Mouse (Mus musculus): Measurements from ENCODE around the gene Proz. TPM values are rescaled to one million over a fixed set of nuclear protein-coding genes. Genes with fewer than 3 reads are reported as not detected.

The Proz gene
- polyA plus RNA-seq, 1 experiment from 2014 or later: 0.56 TPM

DNA sequence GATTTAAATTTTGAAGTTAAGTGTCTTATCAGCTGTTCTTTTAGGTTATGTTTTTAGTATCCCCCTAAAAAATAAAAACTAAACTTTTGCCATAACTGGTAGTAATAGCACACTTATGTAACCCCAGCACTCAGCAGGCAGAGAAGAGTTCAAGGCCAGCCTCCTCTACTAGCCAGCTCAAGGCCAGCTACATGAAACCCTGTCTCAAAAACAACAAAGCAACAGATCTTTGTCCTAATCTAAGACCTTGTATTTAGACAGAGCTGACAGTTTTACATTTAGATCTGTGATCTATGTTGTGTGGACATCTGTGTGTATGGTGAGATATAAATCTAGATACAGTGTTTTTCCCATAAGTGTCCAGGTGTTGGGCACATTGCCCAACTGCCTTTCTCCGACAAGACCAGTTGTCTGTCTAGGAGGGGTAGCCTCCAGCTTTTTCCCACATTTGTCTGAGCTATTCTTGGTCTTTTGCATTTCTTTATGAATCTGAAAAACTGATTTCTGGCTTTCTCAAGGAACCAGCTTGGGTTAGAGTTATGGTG, 48.8 kb downstream of the Proz start:
- ATAC-seq (ENCODE audit: low FRiP score, low read depth): no peak
- peaks cover 15% of the 10 kb centered on the region for H3K4me1 ChIP-seq

DNA sequence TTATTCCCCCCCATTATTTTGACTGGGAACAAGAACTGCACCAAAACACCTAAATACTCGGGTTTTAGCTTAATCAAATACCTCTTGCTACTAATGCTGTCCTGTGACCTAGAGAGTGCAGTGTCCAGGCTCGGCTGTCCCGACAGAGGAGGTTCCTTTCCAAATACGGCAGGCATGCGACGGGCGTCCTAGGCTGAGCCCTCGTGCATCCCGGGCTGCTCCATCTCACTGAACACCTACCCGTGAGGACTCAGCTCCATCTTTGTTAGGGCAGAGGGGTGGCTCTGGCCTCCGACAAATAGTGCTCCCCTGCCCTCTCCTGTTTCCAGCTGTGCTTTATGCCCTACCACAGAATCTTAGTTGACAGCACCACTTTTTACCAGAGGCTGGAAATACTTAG, 51.2 kb downstream of the Proz start:
- Histone ChIP-seq H3K4me1 (peaks cover 4% of the 10 kb centered on the region; the same call in 1 of the 2 replicates), H3K4me2 (replicated peaks) (no peak overlapping the region), H3K4me3 (no peak overlapping the region), H3K27me3 (no peaks in the 10 kb centered on the region), H3K9ac (replicated peaks) (no peak overlapping the region), H3K36me3 (0 out of 2 replicates have a peak, but pooled peaks cover 8% of the 10 kb centered on the region), H3K27ac (replicated peaks) (no peak overlapping the region), H3K9me3 (no peaks in the 10 kb centered on the region)
- no peak for ATAC-seq (ENCODE audit: low FRiP score, low read depth)
- WGBS: 91% methylated on average over 11 of the region's 11 CpGs

More for the DNA sequence above, 48.8 kb downstream of the Proz start:
- WGBS: 93% methylated on average over 1 of the region's 1 CpGs
- Histone ChIP-seq H3K9me3 (no peaks in the 10 kb centered on the region), H3K4me3 (no peak overlapping the region), H3K27me3 (no peaks in the 10 kb centered on the region), H3K4me2 (replicated peaks) (no peak overlapping the region), H3K27ac (replicated peaks) (no peak overlapping the region), H3K9ac (replicated peaks) (no peak overlapping the region), H3K36me3 (0 out of 2 replicates have a peak, but pooled peaks cover 8% of the 10 kb centered on the region)

DNA sequence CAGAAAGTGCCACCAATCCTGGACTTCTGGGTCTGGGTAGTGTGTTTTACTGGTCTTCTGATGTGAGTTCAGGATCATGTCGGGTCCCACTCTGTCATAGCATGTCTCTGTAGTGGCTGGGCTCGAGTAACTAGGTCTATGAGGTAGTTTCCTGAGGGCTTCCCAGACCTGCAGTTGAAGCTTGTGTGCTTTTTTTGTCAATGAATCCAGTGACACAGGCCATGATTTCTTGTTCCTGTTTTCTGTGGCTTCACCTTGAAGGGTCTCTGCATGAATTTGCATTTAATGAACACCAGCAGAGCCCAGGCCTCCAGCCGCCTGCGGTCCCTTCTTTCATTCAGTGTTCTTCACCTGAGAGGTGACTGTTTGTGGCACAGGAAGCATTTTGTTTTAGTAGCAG, 52.5 kb downstream of the Proz start:
- 0 out of 2 replicates have a peak, but pooled peaks cover 8% of the 10 kb centered on the region for H3K36me3 ChIP-seq
- H3K4me1 ChIP-seq: 0 out of 2 replicates have a peak, but pooled peaks cover 1% of the 10 kb centered on the region
- no peak overlapping the region for H3K27ac ChIP-seq (replicated peaks)
- WGBS: 92% methylated on average over 4 of the region's 4 CpGs
- no peak overlapping the region for H3K9ac ChIP-seq (replicated peaks)
- no peak for ATAC-seq (ENCODE audit: low FRiP score, low read depth)
- H3K9me3 ChIP-seq: no peaks in the 10 kb centered on the region
- no peaks in the 10 kb centered on the region for H3K27me3 ChIP-seq
- no peak overlapping the region for H3K4me2 ChIP-seq (replicated peaks)
- no peak overlapping the region for H3K4me3 ChIP-seq

DNA sequence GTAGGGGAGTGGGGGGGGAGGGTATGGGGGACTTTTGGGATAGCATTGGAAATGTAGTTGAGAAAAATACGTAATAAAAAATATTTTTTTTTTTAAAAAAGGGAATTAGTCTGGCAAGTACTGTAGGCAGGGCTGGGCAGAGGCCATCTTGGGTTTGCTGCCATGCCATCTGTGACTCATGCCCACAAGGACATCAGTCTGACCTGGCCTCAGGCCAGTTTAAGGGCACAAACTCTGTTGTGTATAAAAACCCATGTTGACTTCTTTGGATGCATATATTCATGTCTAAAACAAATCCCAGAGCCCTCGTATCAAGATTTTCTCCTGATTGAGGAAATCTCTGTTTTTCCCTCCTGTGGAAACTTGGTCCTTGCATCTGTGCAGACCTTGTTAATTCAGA, 56.4 kb downstream of the Proz start:
- Histone ChIP-seq H3K4me1 (no peaks in the 10 kb centered on the region), H3K4me3 (no peak overlapping the region), H3K4me2 (replicated peaks) (no peak overlapping the region), H3K36me3 (peaks cover 17% of the 10 kb centered on the region), H3K27ac (replicated peaks) (no peak overlapping the region), H3K27me3 (no peaks in the 10 kb centered on the region), H3K9ac (replicated peaks) (no peak overlapping the region), H3K9me3 (no peaks in the 10 kb centered on the region)
- ATAC-seq (ENCODE audit: low FRiP score, low read depth): no peak
- WGBS: 96% methylated on average over 2 of the region's 2 CpGs

DNA sequence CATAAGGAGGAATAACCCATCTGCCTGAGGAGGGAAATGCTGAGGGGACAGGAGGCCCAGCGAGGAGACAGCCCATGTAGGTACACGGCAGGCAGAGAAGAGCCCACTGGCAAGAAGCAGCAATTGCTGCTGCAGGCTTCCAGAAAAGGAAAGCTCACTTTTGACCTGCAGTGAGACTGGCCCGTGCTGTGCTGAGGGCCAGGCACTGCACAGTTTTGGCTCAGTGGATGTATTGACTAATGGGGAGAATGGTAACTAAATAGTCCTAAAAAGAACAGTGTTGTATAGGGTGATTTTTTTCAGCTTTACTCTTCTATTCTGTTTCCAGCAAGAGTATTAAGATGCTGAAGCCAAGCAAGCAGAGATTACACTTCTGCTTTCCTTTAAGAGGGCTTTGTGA, 57.8 kb downstream of the Proz start:
- no peak for ATAC-seq (ENCODE audit: low FRiP score, low read depth)
- 87% methylated on average over 3 of the region's 3 CpGs for WGBS
- Histone ChIP-seq H3K27me3 (no peaks in the 10 kb centered on the region), H3K4me1 (no peaks in the 10 kb centered on the region), H3K36me3 (peaks cover 20% of the 10 kb centered on the region), H3K9ac (replicated peaks) (no peak overlapping the region), H3K9me3 (no peaks in the 10 kb centered on the region), H3K4me2 (replicated peaks) (no peak overlapping the region), H3K4me3 (no peak overlapping the region), H3K27ac (replicated peaks) (no peak overlapping the region)

DNA sequence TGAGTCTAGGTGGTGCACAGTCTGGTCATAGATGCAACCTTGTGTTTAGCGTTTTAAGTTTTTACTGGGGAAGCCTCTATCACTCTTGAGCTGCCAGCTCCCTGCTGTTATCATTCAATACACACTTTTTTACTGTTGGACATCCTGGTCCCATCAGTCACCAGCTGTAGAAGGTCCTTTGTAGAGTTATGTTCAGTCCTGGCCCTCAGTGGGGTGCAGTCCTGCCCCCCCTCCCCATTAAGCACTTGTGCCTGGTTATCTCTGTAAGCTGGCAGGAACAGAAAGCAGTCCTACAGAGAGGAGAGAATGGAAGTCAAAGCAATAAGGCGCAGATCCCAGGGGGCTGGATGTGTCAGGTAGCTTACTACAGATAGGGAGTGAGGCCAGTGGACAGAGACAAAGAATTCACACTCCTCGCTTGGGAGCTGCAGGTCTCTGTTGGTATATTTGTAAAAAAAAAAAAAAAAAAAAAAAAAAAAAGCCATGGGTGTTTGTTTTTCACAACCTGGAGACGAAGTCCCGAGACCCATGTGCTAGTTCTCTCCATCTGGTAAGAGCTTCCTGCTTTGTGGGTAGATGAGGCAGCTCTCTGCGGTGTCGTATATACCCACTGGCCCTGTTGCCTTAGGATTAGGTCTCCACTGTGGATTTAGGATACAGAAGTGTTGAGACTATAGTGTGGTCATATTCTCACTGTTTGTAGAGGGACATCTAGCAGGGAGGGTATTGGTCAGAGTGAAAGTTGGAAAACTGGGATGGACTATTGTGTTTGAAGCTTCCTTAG, 60.4 kb downstream of the Proz start:
- Histone ChIP-seq H3K9me3 (no peaks in the 10 kb centered on the region), H3K27ac (replicated peaks) (no peak overlapping the region), H3K27me3 (no peaks in the 10 kb centered on the region), H3K9ac (replicated peaks) (no peak overlapping the region), H3K36me3 (peaks cover 35% of the 10 kb centered on the region), H3K4me3 (no peak overlapping the region), H3K4me1 (no peaks in the 10 kb centered on the region), H3K4me2 (replicated peaks) (no peak overlapping the region)
- ATAC-seq (ENCODE audit: low FRiP score, low read depth): no peak
- WGBS: 94% methylated on average over 7 of the region's 7 CpGs

DNA sequence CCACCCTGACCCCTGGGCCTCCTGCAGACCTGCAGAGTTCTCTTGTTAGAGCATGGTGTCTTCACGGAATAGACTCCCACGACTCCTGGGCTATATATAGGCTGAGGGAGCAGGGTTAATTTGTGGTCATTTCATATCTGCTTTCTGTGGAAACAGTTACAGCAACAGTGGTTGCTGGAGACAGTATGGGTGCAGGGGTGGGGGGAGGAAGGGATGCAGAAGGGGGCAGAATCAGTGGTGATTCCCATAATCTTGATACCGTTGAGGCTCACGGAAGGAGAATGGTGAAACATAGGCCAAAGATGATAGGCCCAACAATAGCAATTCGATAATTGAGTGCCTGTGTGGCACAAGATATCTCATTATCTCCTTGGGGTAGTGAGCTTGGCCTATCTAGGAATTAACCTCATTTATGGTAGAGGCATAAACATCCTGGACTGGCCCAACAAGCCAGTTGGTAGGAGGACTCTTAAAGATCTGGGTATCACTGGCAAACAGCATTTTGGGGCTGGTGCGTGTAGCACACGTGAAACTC, 62.2 kb downstream of the Proz start:
- Histone ChIP-seq H3K27ac (replicated peaks) (no peak overlapping the region), H3K4me1 (no peaks in the 10 kb centered on the region), H3K27me3 (no peaks in the 10 kb centered on the region), H3K4me2 (replicated peaks) (no peak overlapping the region), H3K9me3 (no peaks in the 10 kb centered on the region), H3K9ac (replicated peaks) (no peak overlapping the region), H3K36me3 (peaks cover 52% of the 10 kb centered on the region), H3K4me3 (no peak overlapping the region)
- 93% methylated on average over 7 of the region's 7 CpGs for WGBS
- no peak for ATAC-seq (ENCODE audit: low FRiP score, low read depth)

DNA sequence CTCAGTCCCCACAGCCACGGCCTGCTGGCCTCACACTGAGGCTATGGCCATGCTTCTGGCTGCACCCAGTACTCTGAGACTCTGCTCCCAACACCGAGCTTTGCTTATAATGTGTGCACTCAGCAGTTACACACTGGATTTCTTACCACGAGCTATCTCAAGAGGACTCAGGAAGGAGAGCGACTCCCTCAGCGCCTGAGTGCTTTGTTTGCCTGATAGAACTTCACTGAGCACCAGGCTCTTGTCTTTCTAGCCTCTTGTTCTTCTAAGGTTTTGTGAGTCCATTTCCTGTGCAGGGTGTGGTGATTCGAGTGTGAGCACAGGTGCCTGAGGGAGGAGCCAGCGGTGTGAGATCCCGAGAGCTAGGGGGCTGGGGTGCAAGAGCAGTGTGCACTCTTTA, 64.2 kb downstream of the Proz start:
- WGBS: 95% methylated on average over 8 of the region's 8 CpGs
- Histone ChIP-seq H3K9ac (replicated peaks) (no peak overlapping the region), H3K4me3 (no peak overlapping the region), H3K4me2 (replicated peaks) (no peak overlapping the region), H3K9me3 (no peaks in the 10 kb centered on the region), H3K4me1 (no peaks in the 10 kb centered on the region), H3K27ac (replicated peaks) (no peak overlapping the region), H3K36me3 (peaks cover 61% of the 10 kb centered on the region), H3K27me3 (no peaks in the 10 kb centered on the region)
- no peak for ATAC-seq (ENCODE audit: low FRiP score, low read depth)

Other genes starting within 250 kb of the Proz start
- gene Mcf2l, start 187.1 kb upstream of the Proz start, polyA plus RNA-seq (2016; fragmentation: Nextera tagmentation; extraction: Ambion mirVana): 97.8 and 104 TPM in 2 replicates
- gene F7, start 34.9 kb upstream of the Proz start, polyA plus RNA-seq (2016; fragmentation: Nextera tagmentation; extraction: Ambion mirVana): 0.12 and 0.15 TPM in 2 replicates
- gene F10, start 23.6 kb upstream of the Proz start, polyA plus RNA-seq (2016; fragmentation: Nextera tagmentation; extraction: Ambion mirVana): 0.50 and 0.52 TPM in 2 replicates
- gene Pcid2, start 44.5 kb downstream of the Proz start, polyA plus RNA-seq (2016; fragmentation: Nextera tagmentation; extraction: Ambion mirVana): 58.9 and 62.3 TPM in 2 replicates
- 82.1 and 86.1 TPM in 2 replicates for gene Cul4a, start 44.7 kb downstream of the Proz start, polyA plus RNA-seq (2016; fragmentation: Nextera tagmentation; extraction: Ambion mirVana)
- 242 and 251 TPM in 2 replicates for gene Lamp1, start 98.2 kb downstream of the Proz start, polyA plus RNA-seq (2016; fragmentation: Nextera tagmentation; extraction: Ambion mirVana)
- gene Grtp1, start 139.7 kb downstream of the Proz start, polyA plus RNA-seq (2016; fragmentation: Nextera tagmentation; extraction: Ambion mirVana): 16.4 and 17.1 TPM in 2 replicates
- gene Adprhl1, start 193.2 kb downstream of the Proz start, polyA plus RNA-seq (2016; fragmentation: Nextera tagmentation; extraction: Ambion mirVana): 0.28 TPM in 1 of 2 replicates, not detected in the other
- 30.9 and 33.5 TPM in 2 replicates for gene Dcun1d2, start 227.2 kb downstream of the Proz start, polyA plus RNA-seq (2016; fragmentation: Nextera tagmentation; extraction: Ambion mirVana)
- gene Tmco3, start 227.3 kb downstream of the Proz start, polyA plus RNA-seq (2016; fragmentation: Nextera tagmentation; extraction: Ambion mirVana): 36.5 and 47.8 TPM in 2 replicates